Mouse (Mus musculus): ENCODE data around the gene Kpna4. TPM values are rescaled to one million over a fixed set of nuclear protein-coding genes. Genes with fewer than 3 reads are reported as not detected.

Gene Kpna4
- 10 to 100 TPM; 62.2 to 69.6 TPM for total RNA-seq (2021)

DNA sequence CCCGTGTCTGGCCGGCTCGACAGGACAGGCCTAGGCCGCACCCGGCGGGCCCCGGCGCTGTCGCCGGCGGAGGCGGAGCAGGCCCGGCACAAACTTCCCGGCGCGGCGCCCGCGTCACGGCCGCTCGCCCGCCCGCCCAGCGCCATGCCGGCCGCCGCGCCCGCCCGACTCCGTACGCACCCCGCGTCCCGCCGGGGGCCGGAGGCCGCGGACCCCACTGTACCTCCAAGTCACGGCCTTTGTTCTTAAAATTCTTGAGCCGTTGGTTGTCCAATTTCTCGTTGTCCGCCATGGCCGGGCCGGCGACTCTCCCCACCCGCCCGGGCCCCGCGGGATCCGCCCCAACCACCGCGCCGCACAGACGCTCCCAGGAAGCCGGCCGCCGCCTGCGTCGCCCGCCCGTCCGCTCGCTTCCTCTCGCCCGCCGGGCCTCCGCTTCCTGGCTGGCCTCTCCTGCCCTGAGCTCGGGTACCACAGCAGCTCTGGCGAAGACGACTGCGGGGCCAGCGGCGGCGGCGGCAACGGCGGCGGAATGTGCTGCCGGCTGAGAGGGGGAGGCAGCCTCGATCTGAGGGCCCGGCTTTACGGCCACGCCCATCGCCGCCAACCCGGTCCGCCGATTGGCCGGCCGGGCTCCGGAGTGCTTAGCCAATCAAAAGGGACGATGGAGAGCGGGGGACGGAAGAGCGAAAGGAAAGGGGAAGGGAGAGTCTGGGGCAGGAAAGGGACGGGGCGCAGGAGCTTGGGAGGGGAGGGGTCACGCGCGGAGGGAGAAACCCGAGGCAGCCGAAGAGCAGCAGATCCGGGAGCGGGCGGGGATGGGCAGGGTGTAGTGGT is at the start of gene Kpna4:
TSS of gene Kpna4 (minus strand) at position 605 of the 837 bp plus-strand sequence.
- intact Hi-C loops (cut with DNase I) = no loop called here
- DNase-seq (ENCODE audit: extremely low spot score in 1 of 2, low spot score in 2 of 2) = peak; percentile 93 to 97

DNA sequence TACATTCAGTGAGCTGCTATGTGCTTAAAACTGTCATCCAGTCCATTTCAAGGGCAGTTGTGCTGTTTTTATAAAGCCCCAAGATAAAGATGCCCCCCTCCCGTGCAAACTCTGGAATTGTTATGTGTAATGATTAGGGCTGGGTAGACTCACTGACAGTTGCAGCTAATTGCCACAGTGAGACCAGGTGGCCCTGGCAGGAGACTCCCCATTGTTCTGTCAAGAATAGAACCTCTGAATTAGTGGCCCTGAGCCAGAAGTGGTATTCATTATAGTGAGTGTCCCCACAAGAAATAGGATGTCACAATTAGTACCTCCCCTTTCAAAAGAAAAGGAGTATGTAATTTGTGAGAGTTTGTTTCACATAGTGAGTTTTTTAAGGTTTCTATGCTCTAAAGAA is 48.3 kb upstream of the Kpna4 start:
- no peak for DNase-seq (ENCODE audit: extremely low spot score in 1 of 2, low spot score in 2 of 2)
- intact Hi-C loops (cut with DNase I) = no loop called here

DNA sequence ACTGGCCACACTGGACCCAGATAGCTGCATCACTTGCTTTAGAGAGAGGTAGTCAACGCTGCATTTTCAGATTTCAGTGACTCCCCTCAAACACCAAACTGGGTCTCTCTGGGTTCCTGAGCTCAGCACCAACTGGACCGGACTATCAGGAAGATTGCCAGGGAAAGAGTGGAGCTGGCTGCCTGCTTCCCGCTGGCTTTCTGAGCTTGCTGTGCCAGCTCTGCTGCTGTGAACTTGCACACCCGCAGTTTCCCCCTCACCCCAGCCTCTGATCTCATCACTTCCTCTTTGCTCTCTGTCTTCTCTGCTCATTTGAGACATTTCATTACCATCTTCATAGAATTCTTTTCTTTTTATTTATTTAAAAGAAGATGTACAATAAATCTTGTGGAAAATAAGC is 44.2 kb upstream of the Kpna4 start:
- peak in 1 of 2 experiments; percentile 27 for DNase-seq (ENCODE audit: extremely low spot score in 1 of 2, low spot score in 2 of 2)
- intact Hi-C loops (cut with DNase I) = no loop called here

DNA sequence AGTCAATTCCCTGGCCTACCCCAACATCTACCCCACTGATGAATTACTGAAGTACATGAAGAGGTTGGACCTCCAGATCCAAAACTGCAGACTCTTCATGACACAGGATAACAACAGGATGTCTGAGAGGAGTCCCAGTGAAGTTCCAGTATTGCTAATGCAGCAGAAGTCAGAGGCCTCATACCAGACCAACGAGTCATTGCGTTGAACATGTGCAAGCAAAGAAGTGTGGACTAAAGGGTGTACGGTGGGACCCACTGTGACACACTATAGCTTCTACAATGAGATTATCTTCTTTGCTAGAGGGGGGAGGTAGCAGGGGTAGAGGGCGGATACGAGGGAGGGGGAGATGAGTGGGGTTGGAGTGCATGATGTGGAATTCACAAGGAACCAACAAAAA is 42.9 kb upstream of the Kpna4 start:
- intact Hi-C loops (cut with DNase I) = no loop called here
- DNase-seq (ENCODE audit: extremely low spot score in 1 of 2, low spot score in 2 of 2) = no peak

DNA sequence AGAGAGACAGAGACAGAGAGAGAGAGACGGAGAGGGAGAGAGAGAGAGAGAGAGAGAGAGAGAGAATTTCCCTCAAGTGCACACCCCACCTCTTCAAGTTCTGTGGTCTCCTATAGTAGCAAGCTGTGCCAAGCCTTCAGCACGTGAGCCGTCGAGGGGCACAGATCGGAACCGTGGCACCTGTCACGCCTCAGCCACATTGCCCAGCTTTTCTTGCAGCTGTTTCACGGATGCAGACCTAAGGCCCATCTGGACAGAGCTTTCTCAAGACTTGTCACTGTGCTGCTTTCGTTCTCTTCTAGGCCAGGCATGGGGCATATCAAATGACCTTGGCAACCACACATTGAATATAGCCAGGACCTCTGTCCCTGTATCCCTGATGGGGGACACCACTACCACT is 41.8 kb upstream of the Kpna4 start:
- intact Hi-C loops (cut with DNase I) = no loop called here

DNA sequence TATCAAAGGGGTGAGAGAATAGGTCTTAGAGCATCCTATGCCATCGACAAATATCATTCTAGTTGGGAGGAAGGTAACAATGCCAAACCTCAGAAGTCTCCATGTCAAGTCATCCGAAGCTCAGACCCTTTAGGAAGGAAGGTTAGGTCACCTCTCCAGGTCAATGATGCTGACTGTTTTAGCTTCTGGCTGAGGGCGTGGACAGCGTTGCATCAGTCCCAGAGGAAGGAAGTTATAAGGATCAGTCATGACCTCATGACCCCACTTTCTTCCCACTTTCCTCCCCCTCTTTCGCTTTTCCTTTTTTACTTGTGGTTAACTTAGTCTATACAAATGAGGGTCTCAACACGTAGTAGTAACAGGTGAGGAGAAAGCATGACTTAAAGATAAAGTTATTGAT is 36.1 kb upstream of the Kpna4 start:
- intact Hi-C loops (cut with DNase I) = no loop called here
- no peak for DNase-seq (ENCODE audit: extremely low spot score in 1 of 2, low spot score in 2 of 2)

More for the DNA sequence above, 41.8 kb upstream of the Kpna4 start:
- no peak for DNase-seq (ENCODE audit: extremely low spot score in 1 of 2, low spot score in 2 of 2)

DNA sequence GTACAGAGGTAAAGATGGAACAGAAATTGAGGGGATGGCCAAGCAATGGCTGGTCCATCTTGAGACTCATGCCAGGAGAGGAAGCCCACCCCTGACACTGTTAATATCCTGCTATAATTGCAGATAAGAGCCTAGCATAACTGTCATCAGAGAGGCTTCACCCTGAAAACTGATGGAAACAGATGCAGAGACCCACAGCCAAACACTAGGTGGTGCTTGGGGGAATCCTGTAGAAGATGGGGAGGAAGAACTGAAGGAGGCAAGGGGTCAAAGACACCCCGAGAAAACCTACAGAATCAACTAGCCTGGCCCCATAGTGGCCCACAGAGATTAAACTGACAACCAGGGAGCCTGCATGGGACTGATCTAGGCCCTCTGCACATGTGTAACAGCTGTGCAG is 33.5 kb upstream of the Kpna4 start:
- no peak for DNase-seq (ENCODE audit: extremely low spot score in 1 of 2, low spot score in 2 of 2)
- intact Hi-C loops (cut with DNase I) = no loop called here

DNA sequence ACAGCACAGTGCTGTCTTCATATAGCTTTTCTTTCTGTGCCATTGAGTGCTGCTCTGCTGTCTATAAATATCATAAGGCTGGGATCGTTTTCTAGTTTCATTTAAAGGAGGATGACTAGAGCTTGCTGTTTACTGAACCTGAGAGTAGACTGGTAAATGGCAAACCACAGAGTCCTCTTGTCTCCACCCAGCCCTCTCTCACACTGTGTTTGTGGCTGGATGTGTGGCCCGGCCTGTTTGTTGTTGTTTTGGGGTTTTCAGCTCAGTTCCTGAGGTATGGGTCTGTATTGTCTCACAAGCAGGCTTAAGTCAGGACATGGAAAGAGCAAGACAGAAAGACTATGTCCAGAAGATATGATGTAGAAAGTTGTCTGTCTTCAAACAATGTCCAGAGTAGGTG is 32.6 kb upstream of the Kpna4 start:
- DNase-seq (ENCODE audit: extremely low spot score in 1 of 2, low spot score in 2 of 2) = no peak
- intact Hi-C loops (cut with DNase I) = no loop called here

DNA sequence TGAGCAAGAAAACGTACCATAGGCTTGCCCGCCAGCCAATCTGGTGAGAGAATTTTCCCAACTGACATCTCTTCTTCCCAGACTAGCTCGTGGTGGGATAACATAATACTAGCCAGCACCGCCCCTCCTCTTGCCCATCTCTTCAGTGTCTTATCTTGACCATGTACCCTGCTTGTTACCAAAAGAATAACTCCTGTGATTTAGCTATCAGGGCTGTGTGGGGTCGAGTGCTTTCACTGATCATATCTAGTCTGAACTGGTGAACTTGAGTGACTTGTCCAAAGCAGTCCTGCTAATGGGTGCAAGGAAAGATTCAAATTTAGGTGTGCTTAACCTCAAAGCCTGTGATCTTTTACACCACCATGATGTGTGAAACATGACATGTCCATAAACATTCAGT is 31.0 kb upstream of the Kpna4 start:
- intact Hi-C loops (cut with DNase I) = no loop called here
- DNase-seq (ENCODE audit: extremely low spot score in 1 of 2, low spot score in 2 of 2) = no peak

DNA sequence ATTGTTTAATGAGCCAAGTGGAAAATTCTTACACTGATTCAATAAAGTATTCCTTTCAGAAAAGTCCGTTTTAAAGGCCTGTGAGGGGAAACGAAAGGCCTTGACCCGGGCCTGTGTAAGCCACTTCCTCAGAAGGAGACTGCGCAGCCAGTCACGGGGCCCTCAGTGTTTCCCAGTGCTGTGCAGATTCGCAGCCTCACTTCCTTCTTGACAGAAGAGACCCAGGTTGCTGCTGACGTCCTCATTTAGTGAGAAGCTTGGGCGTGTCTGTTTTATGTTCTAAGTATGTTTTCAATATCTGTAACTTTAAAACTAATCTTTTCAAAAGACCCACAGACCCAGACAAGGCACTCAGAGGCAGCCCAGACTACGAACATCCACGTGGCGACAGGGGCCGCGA is 29.6 kb upstream of the Kpna4 start:
- intact Hi-C loops (cut with DNase I) = no loop called here
- peak in 1 of 2 experiments; percentile 36 for DNase-seq (ENCODE audit: extremely low spot score in 1 of 2, low spot score in 2 of 2)

DNA sequence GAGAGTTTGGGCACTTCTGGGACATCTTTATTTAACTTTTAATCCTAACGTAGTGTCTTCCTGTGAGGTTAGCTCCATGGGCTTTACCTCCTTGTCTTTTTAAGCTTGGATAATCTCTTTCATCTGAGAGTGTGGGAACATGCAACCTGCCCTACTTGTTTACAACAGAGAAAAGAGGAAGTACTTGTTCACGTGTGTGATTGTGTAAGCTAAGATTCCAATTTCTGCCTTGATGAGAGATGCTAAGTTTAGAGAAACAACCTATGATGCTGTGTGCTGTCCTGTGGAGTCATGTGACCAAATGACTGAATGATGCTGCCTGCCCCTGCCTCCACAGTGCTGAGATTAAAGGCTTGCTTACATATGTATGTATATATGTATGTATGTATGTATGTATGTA is 27.8 kb upstream of the Kpna4 start:
- intact Hi-C loops (cut with DNase I) = no loop called here
- DNase-seq (ENCODE audit: extremely low spot score in 1 of 2, low spot score in 2 of 2) = no peak

DNA sequence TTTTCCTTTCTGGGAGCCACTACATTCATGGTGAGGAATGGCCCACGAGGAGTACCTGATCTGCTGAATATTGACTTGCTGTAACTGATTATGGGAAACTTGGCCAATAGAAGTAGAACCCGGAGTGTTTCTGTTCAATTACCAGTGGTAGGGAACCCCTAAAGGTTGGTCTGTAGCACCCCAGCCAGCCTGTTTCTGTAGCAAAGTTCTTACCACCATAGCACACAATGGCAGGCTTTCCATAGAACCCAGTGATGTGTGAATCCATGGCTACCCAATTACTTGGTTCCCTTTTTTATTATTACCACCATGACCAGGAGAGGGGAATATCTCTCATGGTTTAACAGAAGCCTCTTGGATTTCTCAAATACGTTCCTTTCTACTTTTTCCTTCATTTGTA is 24.0 kb upstream of the Kpna4 start:
- intact Hi-C loops (cut with DNase I) = no loop called here

DNA sequence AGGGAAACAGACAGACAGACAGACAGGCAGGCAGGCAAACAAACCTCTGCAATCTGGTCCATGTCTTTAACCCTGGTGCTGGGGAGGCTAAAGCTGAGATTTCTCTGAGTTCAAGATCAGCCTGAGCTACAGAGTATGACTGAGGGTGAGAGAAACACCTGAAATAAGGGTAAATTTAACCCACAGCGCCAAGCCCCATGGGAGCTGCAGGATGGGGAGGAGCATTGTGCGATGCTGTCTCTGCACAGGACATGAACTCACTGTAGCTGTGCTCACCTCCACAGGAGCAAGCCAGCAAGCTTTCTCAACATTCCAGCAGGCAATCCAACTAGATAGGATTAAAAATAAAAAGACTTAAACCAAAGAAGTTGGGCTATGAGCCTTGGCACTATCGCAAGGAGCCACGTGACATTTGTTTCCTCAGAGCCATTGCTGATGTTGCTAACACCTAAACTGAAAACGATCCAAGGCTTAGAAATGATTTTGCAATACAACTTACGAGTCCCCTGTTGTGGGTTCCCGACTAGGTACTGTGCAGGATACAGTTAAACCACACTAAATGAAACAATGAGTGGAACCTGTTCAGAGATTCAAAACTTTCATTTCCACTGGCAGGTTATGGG is 15.6 kb upstream of the Kpna4 start:
- intact Hi-C loops (cut with DNase I) = no loop called here
- DNase-seq (ENCODE audit: extremely low spot score in 1 of 2, low spot score in 2 of 2) = no peak

More for the DNA sequence above, 24.0 kb upstream of the Kpna4 start:
- DNase-seq (ENCODE audit: extremely low spot score in 1 of 2, low spot score in 2 of 2) = no peak

DNA sequence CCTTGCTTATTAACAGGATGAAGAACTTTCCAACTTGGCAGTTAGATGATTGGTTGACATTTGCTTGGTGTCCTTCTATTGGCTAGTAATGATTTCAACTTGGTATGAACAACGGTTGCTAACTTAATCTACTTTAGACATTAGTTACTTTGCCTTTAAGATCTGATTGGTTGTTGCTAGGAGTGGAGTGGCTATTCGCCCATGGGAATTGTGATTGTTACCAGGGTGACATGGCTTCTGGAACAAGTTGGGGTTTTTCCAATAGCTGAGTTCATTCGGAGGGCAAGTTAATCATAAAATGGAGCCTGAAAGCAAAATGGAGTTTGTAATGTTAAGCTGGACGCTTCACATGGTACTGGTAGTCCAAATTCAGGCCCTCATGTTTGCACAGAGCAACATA is 13.9 kb upstream of the Kpna4 start:
- no peak for DNase-seq (ENCODE audit: extremely low spot score in 1 of 2, low spot score in 2 of 2)
- intact Hi-C loops (cut with DNase I) = no loop called here

DNA sequence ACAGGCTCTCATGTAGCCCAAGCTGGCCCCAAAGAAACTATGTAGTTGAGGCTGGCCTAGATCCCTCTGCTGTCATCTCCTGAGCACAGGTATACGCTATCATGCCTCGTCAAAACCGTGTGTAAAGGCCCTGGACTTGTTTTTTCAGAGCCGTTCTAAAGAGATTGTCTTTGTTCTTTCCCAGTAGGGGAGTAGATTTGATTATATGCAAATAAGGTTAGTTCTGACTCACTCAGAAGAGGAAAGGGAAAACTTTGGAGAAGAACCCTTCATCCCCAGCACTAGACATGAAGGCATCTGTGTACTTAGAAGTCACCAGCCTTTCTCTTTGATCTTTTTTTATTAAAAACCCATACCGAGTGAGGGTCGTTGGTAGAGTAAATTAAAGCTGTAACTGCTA is 9.1 kb upstream of the Kpna4 start:
- DNase-seq (ENCODE audit: extremely low spot score in 1 of 2, low spot score in 2 of 2) = no peak
- intact Hi-C loops (cut with DNase I) = no loop called here

DNA sequence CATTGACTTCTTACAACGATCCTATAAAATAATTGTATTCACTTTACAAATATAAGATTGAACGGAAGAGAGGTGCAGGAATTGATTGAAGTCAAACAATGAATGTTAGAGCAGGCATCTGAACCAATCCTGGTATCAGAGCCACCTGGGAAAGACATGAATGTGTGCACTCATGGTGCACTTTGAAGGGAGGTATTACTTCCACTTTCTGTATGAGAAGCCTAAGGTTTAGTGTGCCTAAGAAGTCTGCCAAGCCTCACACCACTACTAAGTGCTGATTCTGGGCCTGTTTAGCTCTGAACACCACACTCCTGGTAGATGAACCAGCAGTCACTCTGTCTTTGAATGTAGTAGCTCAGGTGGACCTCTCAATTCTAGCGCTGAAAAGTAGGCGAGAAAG is 4.1 kb upstream of the Kpna4 start:
- DNase-seq (ENCODE audit: extremely low spot score in 1 of 2, low spot score in 2 of 2) = no peak
- intact Hi-C loops (cut with DNase I) = no loop called here

DNA sequence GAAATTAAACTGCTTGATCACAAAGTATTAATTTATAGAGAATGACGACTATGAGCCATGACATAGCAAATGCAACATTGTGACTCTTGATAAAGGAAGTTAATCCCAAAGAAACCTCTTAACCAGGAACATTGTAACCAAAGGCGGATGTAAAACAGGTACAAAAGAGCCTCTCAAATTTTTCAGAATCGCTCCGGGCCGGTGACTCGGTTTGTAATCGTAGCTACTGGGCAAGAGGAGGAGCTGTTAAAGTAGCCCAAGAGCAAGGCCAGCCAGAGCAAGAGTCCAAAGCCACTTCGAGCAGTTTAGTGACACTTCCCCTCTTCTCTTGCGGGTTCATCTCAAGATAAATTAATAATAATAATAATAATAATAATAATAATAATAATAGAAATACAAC is 780 bp upstream of the Kpna4 start:
- DNase-seq (ENCODE audit: extremely low spot score in 1 of 2, low spot score in 2 of 2) = no peak
- intact Hi-C loops (cut with DNase I) = no loop called here

DNA sequence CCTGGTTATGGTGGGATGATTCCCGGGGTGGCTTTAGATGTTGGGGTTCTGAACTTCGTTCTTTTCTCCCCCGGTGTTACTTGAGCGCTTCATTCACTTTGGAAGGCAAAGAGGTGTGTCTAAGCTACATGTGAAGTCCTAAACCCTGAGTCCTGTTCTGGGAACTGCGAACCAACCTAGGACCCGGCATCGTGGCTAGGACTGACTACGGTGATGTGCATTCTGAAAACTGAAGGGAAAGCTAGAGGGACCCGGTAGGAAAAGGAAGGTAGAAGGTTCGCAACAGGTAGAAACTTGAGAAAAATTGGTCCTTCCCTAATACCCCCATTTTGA is 399 bp upstream of the Kpna4 start:
- DNase-seq (ENCODE audit: extremely low spot score in 1 of 2, low spot score in 2 of 2) = no peak
- intact Hi-C loops (cut with DNase I) = no loop called here

DNA sequence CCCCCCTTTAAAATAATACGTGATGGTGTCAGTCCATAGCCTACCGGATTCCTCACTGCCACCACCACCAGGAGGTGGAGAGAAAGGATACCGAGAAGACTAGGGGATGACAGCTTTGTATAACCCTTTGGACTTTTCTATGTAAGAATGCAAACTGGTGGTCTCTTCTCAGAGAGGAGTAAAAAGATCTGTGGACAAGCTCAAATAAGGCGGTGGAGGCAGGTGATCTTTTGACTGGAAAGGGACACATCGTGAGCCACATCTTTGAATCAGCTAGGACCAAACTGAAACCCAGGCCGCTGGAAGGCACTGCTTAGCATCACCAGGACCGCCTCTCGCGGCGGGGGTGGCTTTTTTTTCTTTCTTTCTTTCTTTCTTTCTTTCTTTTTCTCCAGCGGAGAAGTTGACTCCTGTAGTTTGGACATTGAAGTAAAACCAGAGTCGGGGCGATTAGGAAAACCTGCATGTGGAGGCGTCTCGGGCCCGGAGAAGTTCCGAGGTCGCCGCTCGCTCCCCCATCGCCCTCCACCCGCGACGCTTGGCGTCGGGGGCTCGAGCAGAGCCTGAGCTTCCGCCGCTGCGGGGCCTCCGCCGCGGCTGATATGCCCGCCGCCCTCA is 913 bp downstream of the Kpna4 start:
- intact Hi-C loops (cut with DNase I) = no loop called here

DNA sequence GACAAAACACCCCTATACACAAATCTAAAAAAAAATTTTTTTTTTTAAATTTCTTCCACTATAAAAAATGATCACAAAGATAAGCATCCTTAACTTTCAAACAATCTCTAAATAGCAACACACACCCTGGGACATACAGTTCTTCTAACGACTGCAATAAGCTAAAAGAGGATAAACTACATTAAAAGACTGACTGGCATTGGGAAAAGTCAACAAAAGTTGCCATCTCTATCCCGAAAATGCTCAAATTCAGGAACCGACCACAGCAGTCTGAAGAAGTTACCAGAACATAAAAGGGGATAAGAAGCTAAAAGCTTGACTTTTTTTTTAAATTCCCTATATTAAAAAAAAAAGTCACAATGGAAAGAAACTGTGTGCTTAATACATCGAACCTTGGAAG is 1.5 kb downstream of the Kpna4 start:
- no peak for DNase-seq (ENCODE audit: extremely low spot score in 1 of 2, low spot score in 2 of 2)
- intact Hi-C loops (cut with DNase I) = no loop called here

More for the DNA sequence above, 913 bp downstream of the Kpna4 start:
- DNase-seq (ENCODE audit: extremely low spot score in 1 of 2, low spot score in 2 of 2) = peak; percentile 14 to 32
